Mouse (Mus musculus) brain, embryonic 14.5 days (tissue): ENCODE measurements at regions not wholly inside any gene's neighbourhood (a gene's known extent, or its start where the extent isn't known, plus 50 kb on each side); places are given as distances from the start of the nearest gene placed in this dataset.

Experiments used
- DNase-seq: peaks from one replicate; pipeline ENCODE4 v3.0.0-alpha.2; 2011; ENCODE audit warnings: low read depth
- CTCF ChIP-seq: fragments of 200-500 bp; IDR thresholded peaks from 2 replicates; pipeline ENCODE4 v1.5.1; 2012; ENCODE audit warnings: inconsistent platforms, mild to moderate bottlenecking, moderate library complexity, borderline replicate concordance; ENCODE audit not compliant: insufficient read depth, insufficient read length; ENCODE audit errors: extremely low read depth
- POLR2A ChIP-seq: fragments of 200-500 bp; IDR thresholded peaks from 2 replicates; pipeline ENCODE4 v1.6.1; 2012; ENCODE audit warnings: mild to moderate bottlenecking, inconsistent platforms, borderline replicate concordance; ENCODE audit not compliant: poor library complexity, insufficient read depth, insufficient read length, severe bottlenecking; ENCODE audit errors: extremely low read depth

DNA sequence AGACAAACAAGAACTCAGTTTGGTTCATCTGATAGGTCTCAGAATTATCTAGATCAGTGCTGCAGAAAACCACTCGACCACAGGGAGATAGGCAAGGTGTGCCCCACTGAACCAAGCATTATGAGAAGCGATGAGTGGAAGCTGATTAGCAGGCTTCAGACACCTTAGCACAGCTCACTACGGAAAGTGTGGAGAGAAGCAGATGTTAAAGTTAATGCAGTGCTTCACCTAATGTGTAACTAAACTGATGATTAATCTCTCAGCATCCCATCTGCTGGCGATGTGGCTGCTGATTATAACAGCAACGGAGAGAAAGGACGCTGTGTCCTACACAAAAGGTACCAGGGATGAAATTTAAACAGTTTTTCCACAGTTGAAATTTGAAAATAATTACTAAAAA is 1517.8 kb upstream of the Pcdh20 start:
- TF ChIP-seq POLR2A, result no peak
- TF ChIP-seq CTCF, result no peak
- DNase-seq, result peak; percentile 42

- no peak for DNase-seq
Observed at GRCm38 (mm10) chr14:89986072-89986471, 1514.9 kb upstream of the Pcdh20 start.

DNA sequence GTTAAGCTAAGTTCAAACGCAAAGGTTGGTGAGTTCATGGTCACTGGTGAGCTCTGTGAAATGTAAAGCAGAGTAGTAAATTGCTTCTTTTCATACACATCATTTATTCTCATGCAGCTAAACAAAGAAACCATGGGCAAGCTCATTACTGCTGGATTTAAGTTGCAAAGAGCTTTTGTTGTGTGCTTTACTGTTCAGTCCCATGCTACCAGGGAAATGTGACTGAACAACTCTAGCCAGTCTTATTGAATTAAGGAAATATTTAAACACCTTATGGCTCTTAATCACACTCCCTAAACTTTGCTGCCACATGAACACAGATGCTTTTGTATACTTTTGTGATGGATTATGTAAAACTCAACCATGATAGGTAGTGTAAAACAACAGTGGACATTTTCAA is 1514.4 kb upstream of the Pcdh20 start:
- peak; percentile 65 for DNase-seq
- TF ChIP-seq CTCF, result no peak
- TF ChIP-seq POLR2A, result no peak

More at GRCm38 (mm10) chr14:89986072-89986471, 1514.9 kb upstream of the Pcdh20 start:
- no peak for TF ChIP-seq CTCF
- TF ChIP-seq POLR2A, result no peak
